13 mouse cellular contexts compared by ENCODE assay signal in the genomic region with DNA sequence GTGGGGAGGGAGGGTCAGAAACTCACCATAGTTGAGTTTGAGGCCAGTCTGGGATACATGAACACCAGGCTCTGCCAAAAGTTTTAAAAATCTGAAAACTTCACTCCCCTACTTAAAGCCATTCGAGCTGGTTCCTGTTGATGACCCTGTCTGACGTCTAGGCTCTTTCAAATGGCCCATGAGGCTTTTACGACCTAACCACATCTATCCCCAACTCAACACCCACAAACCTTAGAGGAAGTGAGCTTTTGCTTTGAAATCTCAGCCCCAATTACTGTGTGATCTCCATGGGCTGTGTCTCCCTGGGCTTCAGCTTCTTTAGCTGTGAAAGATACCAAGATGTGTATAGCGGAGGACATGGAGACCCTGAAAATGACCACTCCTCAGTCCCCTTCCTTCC. TPM values are rescaled to one million over a fixed set of nuclear protein-coding genes. Genes with fewer than 3 reads are reported as not detected.
DNase-seq lines count a peak whose midpoint lies in the region; ATAC-seq lines count a peak whose summit lies in the region.
"Had no signal": no experiment of that assay in that cellular context is flagged by ENCODE, and none has a peak within 500 bp of the region (broad histone marks: within the 10 kb centered on the region; RNA-seq: fewer than 3 reads in every experiment).

No protein-coding gene starts in this region.

- peak; percentile 58 for ATAC-seq in granulocyte monocyte progenitor cell, adult 5-6 weeks (replicated peaks; ENCODE audit: poor library complexity, severe bottlenecking)
- ATAC-seq in monocyte, adult 5-6 weeks (replicated peaks; ENCODE audit: insufficient number of reproducible peaks, low FRiP score, low TSS enrichment, poor library complexity, severe bottlenecking) = peak; percentile 21; the same call in 1 of the 2 replicates

- DNase-seq in 416B (ENCODE audit: low read depth) (peak; percentile 63), adipocyte (ENCODE audit: low spot score) (no peak)
- peak; percentile 78 for DNase-seq in CD4-positive, CD25-positive, alpha-beta regulatory T cell, adult 2 months (ENCODE audit: low read depth, low spot score)
- no peak for DNase-seq in heart, postnatal 4 days
- no peak for DNase-seq in kidney, adult 9 months
- DNase-seq: adrenal gland, adult 2 months; cerebellum, adult 8-10 months; kidney, adult 8-10 months; midbrain, embryonic 14.5 days; right cerebral cortex, postnatal 25 days; thymus, postnatal 4 days had no signal

RNA-seq across cellular contexts. Expression of gene Ttc21a, which starts 1.1 kb away (rescaled TPM):
- 2.4 and 2.8 TPM in 2 replicates for total RNA-seq in granulocyte monocyte progenitor cell, adult 5-6 weeks (2014; fragmentation: Nextera tagmentation)
- 3.3 and 3.6 TPM in 2 replicates for total RNA-seq in granulocyte monocyte progenitor cell, adult 5-6 weeks (2017)
- not detected in 3 replicates for total RNA-seq in monocyte, adult 5-6 weeks (2017)
- under 1 TPM in 1 of 2 experiments, not detected in 1; 0.07 TPM for total RNA-seq in heart, postnatal 4 days (2021)

RNA-seq across cellular contexts. Expression of gene Gorasp1, which starts 1.1 kb away (rescaled TPM):
- 8.0 and 9.4 TPM in 2 replicates for total RNA-seq in granulocyte monocyte progenitor cell, adult 5-6 weeks (2014; fragmentation: Nextera tagmentation)
- total RNA-seq in granulocyte monocyte progenitor cell, adult 5-6 weeks (2017) = 4.8 and 9.5 TPM in 2 replicates
- total RNA-seq in monocyte, adult 5-6 weeks (2017) = 1.2 to 1.9 TPM (median 1.8 TPM) in 3 replicates
- 10 to 100 TPM; 15.2 to 16.0 TPM for total RNA-seq in heart, postnatal 4 days (2021)

RNA-seq across cellular contexts. Expression of gene Wdr48, which starts 43.8 kb away (rescaled TPM):
- total RNA-seq in granulocyte monocyte progenitor cell, adult 5-6 weeks (2014; fragmentation: Nextera tagmentation) = 61.9 and 74.0 TPM in 2 replicates
- 60.7 and 73.0 TPM in 2 replicates for total RNA-seq in granulocyte monocyte progenitor cell, adult 5-6 weeks (2017)
- 34.3 to 58.8 TPM (median 53.3 TPM) in 3 replicates for total RNA-seq in monocyte, adult 5-6 weeks (2017)
- 10 to 100 TPM; 30.9 to 32.5 TPM for total RNA-seq in heart, postnatal 4 days (2021)

RNA-seq across cellular contexts. Expression of gene Csrnp1, which starts 46.0 kb away (rescaled TPM):
- 1.3 and 8.5 TPM in 2 replicates for total RNA-seq in granulocyte monocyte progenitor cell, adult 5-6 weeks (2014; fragmentation: Nextera tagmentation)
- 8.8 and 16.9 TPM in 2 replicates for total RNA-seq in granulocyte monocyte progenitor cell, adult 5-6 weeks (2017)
- total RNA-seq in monocyte, adult 5-6 weeks (2017) = 46.8 to 67.3 TPM (median 52.6 TPM) in 3 replicates
- 10 to 100 TPM; 17.4 to 17.7 TPM for total RNA-seq in heart, postnatal 4 days (2021)

Comparison
In these comparisons a context has a peak if more than half of its experiments do, and no peak if none do; other contexts are left out.
1. DNase-seq: peak in 416B (single experiment) and CD4-positive, CD25-positive, alpha-beta regulatory T cell, adult 2 months (single experiment); none in heart, postnatal 4 days (single experiment), kidney, adult 9 months (single experiment) and adipocyte (single experiment).